Mouse (Mus musculus) kidney, adult 2 months (tissue): ENCODE results near the gene Cd101. TPM values are rescaled to one million over a fixed set of nuclear protein-coding genes. Genes with fewer than 3 reads are reported as not detected.

ENCODE experiments used
- DNase-seq: peaks from one replicate; pipeline ENCODE4 v3.0.0; 2021
- H3K27ac ChIP-seq: fragments of 200-500 bp; 2 replicates; pipeline ENCODE4 v1.5.1; 2012; ENCODE audit warnings: low read depth, low read length, control low read depth, inconsistent platforms; ENCODE audit not compliant: insufficient read depth
- H3K27me3 ChIP-seq: fragments of 200-500 bp; replicated peaks from 2 replicates; pipeline ENCODE4 v1.6.1; 2012; ENCODE audit warnings: mild to moderate bottlenecking, moderate library complexity, low read length, inconsistent platforms; ENCODE audit not compliant: control insufficient read depth, insufficient read depth
- H3K36me3 ChIP-seq: fragments of 200-500 bp; 2 replicates; pipeline ENCODE4 v1.6.1; 2012; ENCODE audit warnings: mild to moderate bottlenecking, moderate library complexity, low read length, inconsistent platforms; ENCODE audit not compliant: control insufficient read depth, insufficient read depth
- H3K4me1 ChIP-seq: fragments of 200-500 bp; 2 replicates; pipeline ENCODE4 v1.6.1; 2011; ENCODE audit warnings: low read length; ENCODE audit not compliant: control insufficient read depth, insufficient read depth
- H3K4me3 ChIP-seq: fragments of 200-500 bp; 2 replicates; pipeline ENCODE4 v1.5.1; 2011; ENCODE audit warnings: mild to moderate bottlenecking, low read depth, low read length, control low read depth; ENCODE audit not compliant: insufficient read depth
- CTCF ChIP-seq: fragments of 200-500 bp; conservative IDR thresholded peaks from 2 replicates; pipeline ENCODE4 v1.5.1; 2011; ENCODE audit warnings: low read depth, mild to moderate bottlenecking, control low read depth, low read length, moderate library complexity, mixed read lengths; ENCODE audit not compliant: insufficient read depth, insufficient read length
- POLR2A ChIP-seq: fragments of 200-500 bp; IDR thresholded peaks from one replicate; pipeline ENCODE4 v1.6.1; 2011; ENCODE audit warnings: low read depth, low read length, control low read depth
- WGBS: fragments of 180-500 bp; shearing (Covaris S2); methylation state at CpG from one replicate; pipeline ENCODE4 v1.1.7; 2018; 5-methylcytosine and 5-hydroxymethylcytosine counted together
- polyA plus RNA-seq: library from polyadenylated mRNA; depleted of rRNA; stranded (reverse); fragments of >200 nt; gene quantifications from 2 replicates; pipeline ENCODE4 v1.2.3, GENCODE M21; 2012

Gene Cd101
- polyA plus RNA-seq, 1 experiment = 0.16 TPM

DNA sequence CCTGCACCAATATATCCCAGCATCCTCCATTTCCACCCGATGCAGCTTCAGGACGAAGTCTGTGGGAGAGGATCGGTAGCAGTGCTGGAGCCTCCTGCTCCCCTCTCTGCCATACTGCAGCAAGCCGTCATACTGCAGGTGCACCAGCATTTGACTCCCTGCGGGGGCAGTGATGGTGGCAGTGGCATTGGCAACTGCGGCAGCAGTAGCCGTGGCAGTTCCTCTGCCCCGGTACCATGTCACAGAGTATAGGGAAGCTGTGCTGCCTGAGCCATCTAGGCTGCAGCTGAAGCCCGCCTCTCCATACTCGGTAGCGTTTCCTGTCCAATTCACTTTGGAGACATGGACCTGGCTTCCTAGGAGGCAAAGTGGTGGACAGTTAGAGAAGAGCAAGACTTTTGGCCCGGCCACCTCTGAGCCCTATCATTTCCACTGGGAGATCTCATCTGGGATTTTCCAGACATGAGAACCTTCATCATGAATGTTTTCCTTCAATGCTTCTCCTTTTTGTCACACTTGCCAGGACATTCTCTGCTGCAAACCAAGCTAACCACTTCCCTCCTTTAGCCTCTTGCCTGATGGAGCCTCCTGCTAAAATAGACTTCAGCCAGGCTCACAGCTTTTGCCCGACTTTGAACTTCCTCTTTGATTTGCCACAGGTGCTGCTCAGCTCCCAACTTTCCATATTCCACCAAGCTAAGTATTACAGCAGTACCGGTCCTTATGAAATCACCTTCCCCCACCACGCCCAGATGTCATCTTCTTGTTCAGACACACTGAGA lies 25.6 kb downstream of the Cd101 start:
- no peak for DNase-seq
- Histone ChIP-seq H3K4me3 (no peak overlapping the region), H3K27me3 (no peaks in the 10 kb centered on the region), H3K4me1 (no peaks in the 10 kb centered on the region), H3K27ac (no peak overlapping the region), H3K36me3 (no peaks in the 10 kb centered on the region)
- TF ChIP-seq CTCF (no peak), POLR2A (no peak)
- WGBS = 81% methylated on average over 15 of the region's 15 CpGs

DNA sequence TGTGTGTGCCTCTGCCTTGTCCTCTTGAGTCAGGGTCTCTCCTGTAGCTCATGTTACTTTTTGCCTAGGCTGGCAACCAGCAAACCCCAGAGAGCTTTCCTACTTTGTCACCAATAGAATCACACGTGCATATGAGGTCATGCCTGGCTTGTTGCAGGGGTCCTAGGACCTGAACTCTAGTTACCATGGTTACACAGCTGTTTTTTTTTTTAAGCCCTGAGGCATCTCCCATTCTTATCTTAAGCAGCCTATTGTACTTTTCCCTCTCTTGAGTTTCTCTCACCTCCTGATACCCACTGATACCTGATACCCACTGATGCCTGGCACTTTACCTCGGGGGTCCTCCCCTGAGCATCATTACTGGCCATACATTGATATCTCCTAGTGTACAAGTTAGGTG lies 29.6 kb downstream of the Cd101 start:
- Histone ChIP-seq H3K27me3 (no peaks in the 10 kb centered on the region), H3K4me3 (no peak overlapping the region), H3K27ac (no peak overlapping the region), H3K4me1 (no peaks in the 10 kb centered on the region), H3K36me3 (no peaks in the 10 kb centered on the region)
- no peak for DNase-seq
- TF ChIP-seq POLR2A (no peak), CTCF (no peak)
- 22% methylated on average over 2 of the region's 2 CpGs for WGBS

DNA sequence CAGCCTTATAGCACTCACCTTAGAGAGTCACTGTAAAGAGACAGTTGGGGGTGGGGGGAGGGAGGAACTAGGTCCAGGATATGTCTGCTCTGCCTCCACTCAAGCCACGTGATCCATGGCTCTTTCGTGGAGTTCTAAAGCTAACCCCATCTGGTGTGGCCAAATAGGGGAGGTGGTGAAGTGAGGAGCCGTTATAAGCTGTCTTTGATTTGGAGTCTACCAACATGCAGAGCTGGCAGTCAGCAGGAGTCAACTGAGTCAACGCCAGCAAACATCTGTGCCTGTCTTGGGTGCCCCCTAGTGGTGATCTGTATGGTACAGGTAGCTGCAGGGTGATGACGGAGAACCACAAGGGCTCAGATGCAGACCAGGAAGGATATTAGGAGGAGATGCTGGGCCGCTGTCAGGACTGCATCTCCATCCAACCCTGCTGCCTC lies 30.4 kb downstream of the Cd101 start:
- no peaks in the 10 kb centered on the region for H3K4me1 ChIP-seq
- no peaks in the 10 kb centered on the region for H3K36me3 ChIP-seq
- H3K27ac ChIP-seq = no peak overlapping the region
- WGBS = 23% methylated on average over 6 of the region's 6 CpGs
- DNase-seq = peak; percentile 71
- TF ChIP-seq POLR2A (no peak), CTCF (peak; percentile 91)
- H3K4me3 ChIP-seq = no peak overlapping the region
- no peaks in the 10 kb centered on the region for H3K27me3 ChIP-seq

DNA sequence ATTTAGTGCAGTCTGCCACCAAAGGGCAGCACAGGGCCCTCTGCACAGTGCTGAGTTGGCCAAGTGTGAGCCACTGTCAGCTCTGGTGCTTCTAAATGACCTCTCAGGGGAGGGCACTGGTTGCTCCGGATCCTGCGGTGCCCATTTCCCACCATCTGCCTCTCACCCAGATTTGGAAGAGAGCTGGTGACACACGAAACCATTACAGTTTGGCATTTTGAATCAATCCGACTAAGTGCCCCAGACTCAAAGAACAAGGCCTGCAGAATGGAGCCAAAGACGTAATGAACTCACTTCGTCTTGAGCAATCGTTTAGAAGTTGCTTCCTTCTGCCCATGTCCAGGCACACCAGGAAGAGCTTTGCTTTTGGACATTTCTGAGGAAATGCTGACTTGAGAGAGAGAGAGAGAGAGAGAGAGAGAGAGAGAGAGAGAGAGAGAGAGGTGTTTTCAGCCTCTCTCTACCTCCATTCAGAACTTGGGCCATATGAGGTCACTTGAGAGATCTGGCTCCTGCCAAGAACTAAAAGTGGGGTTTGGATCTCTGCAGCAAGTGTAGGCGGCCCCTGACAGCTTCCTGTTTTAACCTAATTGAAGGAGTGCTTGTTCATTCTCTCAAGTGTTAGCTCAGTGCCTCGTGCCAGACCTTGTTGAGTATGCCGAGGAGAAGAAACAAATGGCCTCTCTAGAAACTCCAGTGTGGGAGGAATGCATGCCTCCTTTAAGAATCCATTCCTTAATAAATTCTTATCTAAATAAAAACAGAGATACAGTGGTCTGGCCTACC lies 31.4 kb downstream of the Cd101 start:
- Histone ChIP-seq H3K36me3 (no peaks in the 10 kb centered on the region), H3K27me3 (no peaks in the 10 kb centered on the region), H3K27ac (no peak overlapping the region), H3K4me1 (peaks cover 3% of the 10 kb centered on the region; the same call in 1 of the 2 replicates), H3K4me3 (no peak overlapping the region)
- TF ChIP-seq CTCF (no peak), POLR2A (no peak)
- WGBS = 72% methylated on average over 10 of the region's 10 CpGs
- DNase-seq = no peak

DNA sequence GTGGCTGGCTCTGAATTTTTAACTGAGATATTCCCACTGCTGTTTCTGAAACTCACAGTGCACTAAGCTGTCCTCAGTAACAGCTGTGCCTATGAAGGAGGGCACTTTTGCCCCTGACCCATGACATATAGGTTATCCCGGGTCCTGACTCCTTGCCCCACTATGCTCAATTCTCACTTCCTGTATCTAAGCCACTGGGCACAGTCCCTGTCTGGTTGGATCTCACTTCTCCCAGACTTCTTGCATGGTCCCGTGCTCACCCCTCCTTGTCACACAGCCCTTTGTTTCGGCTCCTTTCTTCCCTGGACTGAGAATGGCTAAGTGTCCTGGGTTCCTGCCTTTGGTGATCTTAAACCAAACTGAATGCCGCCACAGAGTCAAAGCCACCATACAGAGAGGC lies 35.1 kb downstream of the Cd101 start:
- no peak for TF ChIP-seq CTCF
- TF ChIP-seq POLR2A = no peak
- DNase-seq = no peak
- Histone ChIP-seq H3K27me3 (no peaks in the 10 kb centered on the region), H3K36me3 (no peaks in the 10 kb centered on the region), H3K4me1 (peaks cover 3% of the 10 kb centered on the region; the same call in 1 of the 2 replicates), H3K4me3 (no peak overlapping the region), H3K27ac (no peak overlapping the region)
- 85% methylated on average over 4 of the region's 4 CpGs for WGBS

DNA sequence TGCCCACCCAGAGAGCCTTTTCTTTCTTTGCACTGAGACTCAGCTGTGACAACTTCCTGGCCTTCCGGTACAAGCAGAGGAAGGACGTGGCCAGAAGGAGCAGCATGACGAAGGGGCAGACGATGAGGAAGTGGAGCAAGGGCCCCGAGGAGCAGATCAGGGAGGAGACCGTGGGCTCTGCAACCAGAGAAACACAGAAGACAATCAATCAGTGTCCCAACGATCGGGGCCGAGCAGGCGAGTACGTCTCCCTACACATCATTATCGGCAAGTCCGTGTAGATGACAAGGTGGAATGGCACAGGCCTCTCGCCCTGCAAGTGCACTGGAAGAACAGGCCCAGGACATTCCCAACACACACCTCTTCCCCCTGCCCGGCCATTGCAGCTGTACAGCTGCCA lies 35.6 kb downstream of the Cd101 start:
- Histone ChIP-seq H3K4me3 (peak overlapping the region; percentile 7; the same call in 1 of the 2 replicates), H3K27me3 (no peaks in the 10 kb centered on the region), H3K36me3 (no peaks in the 10 kb centered on the region), H3K4me1 (peaks cover 3% of the 10 kb centered on the region; the same call in 1 of the 2 replicates), H3K27ac (no peak overlapping the region)
- 31% methylated on average over 15 of the region's 15 CpGs for WGBS
- peak; percentile 30 for DNase-seq
- TF ChIP-seq CTCF (no peak), POLR2A (no peak)

DNA sequence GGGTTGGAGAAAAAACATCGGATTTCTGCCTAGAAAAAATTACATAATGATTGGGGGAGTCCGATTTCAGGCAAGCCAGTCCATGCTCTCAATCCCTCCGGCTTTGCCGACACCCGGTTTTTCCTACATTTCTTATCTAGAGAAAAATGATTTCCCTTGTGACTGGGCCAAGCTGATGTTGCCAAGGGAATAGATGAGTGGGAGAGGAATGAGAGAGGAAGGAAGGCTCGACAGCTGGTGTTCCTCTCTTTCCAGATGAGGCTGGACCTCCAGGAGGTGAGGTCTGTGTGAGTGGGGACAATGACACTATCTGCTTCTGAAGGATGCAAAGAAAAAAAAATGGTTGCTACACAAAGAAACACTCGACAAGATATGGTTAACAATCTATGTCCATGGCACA lies 36.2 kb downstream of the Cd101 start:
- DNase-seq = no peak
- H3K27me3 ChIP-seq = no peaks in the 10 kb centered on the region
- TF ChIP-seq POLR2A = no peak
- TF ChIP-seq CTCF = no peak
- peaks cover 3% of the 10 kb centered on the region; the same call in 1 of the 2 replicates for H3K4me1 ChIP-seq
- no peak overlapping the region for H3K4me3 ChIP-seq
- WGBS = 70% methylated on average over 7 of the region's 7 CpGs
- H3K27ac ChIP-seq = no peak overlapping the region
- no peaks in the 10 kb centered on the region for H3K36me3 ChIP-seq
